Mouse (Mus musculus) gastrocnemius, adult 2 months (tissue): ENCODE results near the gene Actr1b. TPM values are rescaled to one million over a fixed set of nuclear protein-coding genes. Genes with fewer than 3 reads are reported as not detected.

Experiments used
- DNase-seq: peaks from one replicate; pipeline ENCODE4 v3.0.0; 2022
- H3K27ac ChIP-seq: fragments of 200-600 bp; 2 replicates; pipeline ENCODE4 v1.8.1; 2022; ENCODE audit warnings: mild to moderate bottlenecking
- H3K4me3 ChIP-seq: fragments of 200-600 bp; 2 replicates; pipeline ENCODE4 v1.8.1; 2022; ENCODE audit warnings: mild to moderate bottlenecking, moderate library complexity
- CTCF ChIP-seq: fragments of 200-600 bp; IDR thresholded peaks from 2 replicates; pipeline ENCODE4 v1.8.1; 2022; ENCODE audit warnings: antibody characterized with exemption, mild to moderate bottlenecking, moderate library complexity
- intact Hi-C: fragments of 180-260 bp; cut with DNase I; formaldehyde crosslinking; loops from one replicate; pipeline ENCODE4 v1.15.1; 2025
- long read RNA-seq, 2 experiments: library from polyadenylated mRNA; stranded (forward); transcript quantifications; one replicate each; pipeline ENCODE4 v2.0.0; 2021
- total RNA-seq, 2 experiments: library from RNA; stranded (reverse); gene quantifications; 2 replicates each; pipeline ENCODE4 v1.2.3; 2021

Actr1b gene
- total RNA-seq = 100 to 1,000 TPM; 120 to 155 TPM
- long read RNA-seq, experiment 1, transcript Actr1b-201 (11 exons, 3,248 nt) = major isoform, 178 of 286 reads
- long read RNA-seq, experiment 1, partial matches to known transcripts = 97 of 286 reads
- long read RNA-seq, experiment 1, other reads (novel, unspliced or antisense) = 11 of 286 reads
- long read RNA-seq, experiment 2, transcript Actr1b-201 (11 exons, 3,248 nt) = major isoform, 157 of 291 reads
- long read RNA-seq, experiment 2, partial matches to known transcripts = 122 of 291 reads
- long read RNA-seq, experiment 2, other reads (novel, unspliced or antisense) = 12 of 291 reads

GRCm38 (mm10) chr1:36714311-36714710 lies at the start of gene Actr1b:
Gene Actr1b, minus strand, starts transcription at chr1:36714422.
- Histone ChIP-seq H3K4me3 (no peak within 1 kb of the TSS), H3K27ac (no peak within 1 kb of the TSS)
- peak; percentile 0 for DNase-seq
- no peak for TF ChIP-seq CTCF
- intact Hi-C loops = no loop called here

DNA sequence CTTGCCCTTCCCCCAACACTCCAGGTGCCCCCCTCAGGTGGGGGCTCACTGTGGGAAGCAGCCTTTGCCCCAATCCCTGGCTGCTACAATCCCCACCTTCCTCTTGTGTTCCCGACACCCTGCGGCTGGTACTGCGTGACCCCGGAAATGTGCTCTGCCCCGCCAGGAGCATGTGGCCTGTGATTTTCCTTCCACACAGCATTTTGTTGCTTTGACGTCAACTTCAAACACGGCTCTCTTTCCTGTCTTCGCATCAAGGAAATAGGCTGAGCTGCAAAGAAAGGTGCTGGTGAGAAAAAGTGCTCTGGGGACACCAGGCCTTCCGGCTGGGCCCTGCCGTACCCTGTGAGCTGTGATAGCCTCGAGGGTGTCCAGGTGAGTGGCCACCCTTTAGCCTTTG lies 47.3 kb upstream of the Actr1b start, which contains the start of gene Zap70:
Zap70 (plus strand) TSS at position 231 of the 400 bp plus-strand sequence.
- intact Hi-C loops = no loop called here
- DNase-seq = no peak
- Histone ChIP-seq H3K4me3 (no peak within 1 kb of the TSS), H3K27ac (no peak within 1 kb of the TSS)
- no peak for TF ChIP-seq CTCF

DNA sequence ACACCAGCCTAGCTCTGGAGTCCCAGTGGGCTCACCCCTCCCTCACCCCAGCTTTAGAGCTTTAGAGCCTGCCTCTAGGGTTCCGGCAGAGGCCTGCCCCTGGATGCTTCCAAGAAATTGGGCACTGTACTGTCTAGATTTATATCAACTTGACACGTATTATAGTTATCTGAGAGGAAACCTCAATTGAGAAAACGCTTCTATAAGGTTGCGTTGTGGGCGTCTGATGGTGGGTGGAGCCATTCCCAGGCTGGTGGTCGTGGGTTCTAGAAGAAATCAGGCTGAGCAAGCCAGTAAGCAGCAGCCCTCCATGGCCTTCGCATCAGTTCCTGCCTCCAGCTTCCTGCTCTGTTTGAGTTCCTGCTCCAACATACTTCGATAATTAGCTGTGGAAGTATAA lies 46.8 kb upstream of the Actr1b start:
- TF ChIP-seq CTCF = no peak
- H3K4me3 ChIP-seq = no peak overlapping the region
- intact Hi-C loops = no loop called here
- no peak overlapping the region for H3K27ac ChIP-seq
- no peak for DNase-seq

DNA sequence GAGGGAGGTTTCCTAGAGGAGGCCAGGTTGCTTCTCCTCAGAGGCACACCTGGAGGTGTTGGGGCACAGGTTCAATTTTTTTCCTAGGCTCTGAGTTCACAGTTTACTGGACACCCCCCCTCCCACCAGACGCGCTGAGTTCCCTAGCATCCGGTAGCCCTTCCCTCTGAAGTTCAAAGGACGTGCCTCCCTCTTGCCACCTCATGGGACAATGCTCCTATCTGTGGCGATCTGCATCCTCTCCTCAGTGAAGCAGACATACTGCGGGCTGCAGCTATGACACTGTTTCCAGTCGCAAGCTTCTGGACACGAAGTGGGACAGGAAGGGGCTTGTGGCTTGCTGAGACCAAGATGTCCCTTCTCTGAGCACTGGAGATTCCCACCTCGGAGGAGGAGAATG lies 46.2 kb upstream of the Actr1b start:
- no peak for TF ChIP-seq CTCF
- H3K27ac ChIP-seq = no peak overlapping the region
- intact Hi-C loops = no loop called here
- no peak overlapping the region for H3K4me3 ChIP-seq
- DNase-seq = no peak

DNA sequence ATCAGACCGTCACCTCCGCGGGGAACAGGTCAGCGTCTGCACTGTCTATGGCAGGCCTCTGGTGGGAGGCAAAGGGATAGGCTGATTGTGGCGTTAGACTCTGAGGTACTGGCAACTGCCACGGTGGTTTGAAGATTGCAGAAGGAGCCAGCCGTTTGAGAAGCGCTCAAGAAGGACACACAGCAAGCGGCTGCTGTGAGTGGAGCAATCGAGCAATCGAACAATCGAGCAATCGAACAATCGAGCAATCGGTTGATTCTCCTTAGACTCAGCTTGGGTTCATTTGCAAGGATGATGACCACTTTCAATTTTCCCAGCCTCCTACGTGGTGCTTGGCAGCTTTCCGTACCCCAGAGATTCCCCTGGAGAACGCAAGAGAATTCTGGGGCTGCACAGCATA lies 44.9 kb upstream of the Actr1b start:
- H3K4me3 ChIP-seq = no peak overlapping the region
- intact Hi-C loops = no loop called here
- no peak overlapping the region for H3K27ac ChIP-seq
- DNase-seq = no peak
- TF ChIP-seq CTCF = no peak

DNA sequence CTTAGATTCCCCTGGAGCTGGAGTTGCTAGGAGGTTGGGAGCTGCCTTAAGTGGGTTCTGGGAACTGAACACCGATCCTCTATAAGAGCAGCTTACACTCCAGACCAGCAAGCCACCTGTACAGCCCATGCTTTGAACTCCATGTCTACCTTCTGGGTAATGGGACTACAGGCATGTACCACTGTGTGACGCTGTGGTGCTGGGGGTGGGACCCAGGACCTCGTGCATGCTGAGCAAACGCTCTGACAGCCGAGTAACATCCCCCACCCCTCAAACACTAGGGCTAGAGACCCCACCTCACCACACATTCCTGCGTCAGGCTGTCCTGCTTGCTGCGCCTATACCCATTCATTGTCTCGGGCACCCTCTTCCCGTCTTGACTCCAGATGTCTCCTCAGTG lies 44.3 kb upstream of the Actr1b start:
- TF ChIP-seq CTCF = no peak
- no peak for DNase-seq
- Histone ChIP-seq H3K27ac (no peak overlapping the region), H3K4me3 (no peak overlapping the region)
- intact Hi-C loops = no loop called here

DNA sequence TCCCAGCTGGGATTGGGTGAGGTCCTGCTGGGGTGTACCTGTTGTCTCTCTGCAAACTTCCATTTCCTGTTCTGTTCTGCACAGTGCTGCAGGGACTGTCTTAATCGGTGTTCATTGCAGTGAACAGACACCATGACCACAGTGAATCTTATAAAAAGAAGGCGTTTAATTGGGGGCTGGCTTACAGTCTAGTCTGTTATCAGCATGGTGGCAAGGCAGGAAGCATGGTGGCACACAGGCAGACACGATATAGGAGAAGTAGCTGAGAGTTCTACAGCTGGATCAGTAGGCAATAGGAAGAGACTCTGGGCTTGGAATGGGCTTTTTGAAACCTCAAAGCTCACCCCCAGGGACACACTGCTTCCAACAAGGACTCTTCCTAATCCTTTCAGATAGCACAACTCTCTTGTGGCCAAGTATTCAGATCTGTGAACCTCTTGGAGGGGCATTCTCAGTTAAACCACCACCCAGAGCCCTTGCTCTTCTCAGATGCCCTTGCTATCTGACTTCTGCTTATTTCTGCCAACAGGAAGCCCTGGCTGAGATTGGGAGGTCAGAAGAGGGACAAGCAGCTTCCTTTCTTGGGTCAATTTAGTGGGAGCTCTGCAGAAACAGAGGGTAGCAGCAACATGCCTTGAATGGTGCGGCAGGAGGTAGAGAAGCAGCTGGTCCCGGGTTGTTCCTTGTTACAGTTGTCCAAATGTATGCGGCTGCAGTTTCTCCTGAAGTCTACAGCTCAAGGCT lies 39.9 kb upstream of the Actr1b start:
- intact Hi-C loops = no loop called here
- no peak for DNase-seq
- Histone ChIP-seq H3K4me3 (no peak overlapping the region), H3K27ac (no peak overlapping the region)
- TF ChIP-seq CTCF = no peak

DNA sequence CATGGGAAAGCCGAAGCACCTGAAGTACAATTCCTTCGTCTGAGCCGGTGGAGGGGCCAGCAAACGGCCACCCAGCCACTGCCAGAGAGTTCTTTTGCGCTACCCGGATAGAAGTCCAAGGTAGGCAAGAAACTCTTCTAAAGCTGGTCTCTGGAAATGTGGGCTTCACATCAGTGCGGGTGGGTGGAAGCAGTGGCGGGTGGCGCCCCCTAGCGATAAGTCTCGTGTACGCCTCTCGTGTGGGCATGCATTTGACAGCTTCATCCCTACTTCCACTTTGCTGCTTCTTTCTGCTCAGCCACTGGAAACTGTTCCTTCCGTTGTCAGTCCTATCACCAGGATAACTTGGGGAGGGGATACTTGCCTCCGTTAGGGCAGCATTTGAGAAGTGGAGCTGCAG lies 32.2 kb upstream of the Actr1b start:
- intact Hi-C loops = no loop called here
- peak; percentile 61 for TF ChIP-seq CTCF
- DNase-seq = peak; percentile 35
- Histone ChIP-seq H3K4me3 (no peak overlapping the region), H3K27ac (no peak overlapping the region)

DNA sequence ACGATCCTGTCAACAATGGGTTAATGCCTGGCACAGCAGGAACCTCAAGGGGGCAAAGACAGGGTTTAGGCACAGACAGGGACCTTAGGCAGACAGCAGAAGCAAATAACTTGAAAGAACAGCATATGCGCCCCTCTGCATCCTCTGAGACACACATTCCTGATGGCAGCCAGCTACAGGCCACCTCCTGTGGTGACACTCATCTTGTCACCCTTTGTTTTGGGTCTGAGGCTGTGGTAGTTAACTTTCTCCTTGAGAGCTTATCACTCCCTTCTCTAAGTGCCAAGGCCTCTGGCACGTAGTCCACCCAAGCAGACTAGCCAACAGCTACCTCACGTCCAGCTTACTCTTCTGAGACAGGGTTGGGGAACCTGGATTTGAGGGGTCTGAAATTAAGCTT lies 31.4 kb upstream of the Actr1b start:
- TF ChIP-seq CTCF = no peak
- no peak overlapping the region for H3K27ac ChIP-seq
- H3K4me3 ChIP-seq = no peak overlapping the region
- no peak for DNase-seq
- intact Hi-C loops = no loop called here

- peak; percentile 80 for TF ChIP-seq CTCF
- intact Hi-C loops = no loop called here
- H3K27ac ChIP-seq = no peak overlapping the region
- DNase-seq = peak; percentile 61
- peak overlapping the region; percentile 55 for H3K4me3 ChIP-seq
Measured at GRCm38 (mm10) chr1:36744268-36744944, 30.2 kb upstream of the Actr1b start.

GRCm38 (mm10) chr1:36743046-36743445 lies 28.8 kb upstream of the Actr1b start:
- intact Hi-C loops = no loop called here
- Histone ChIP-seq H3K4me3 (no peak overlapping the region), H3K27ac (no peak overlapping the region)
- no peak for DNase-seq
- no peak for TF ChIP-seq CTCF

DNA sequence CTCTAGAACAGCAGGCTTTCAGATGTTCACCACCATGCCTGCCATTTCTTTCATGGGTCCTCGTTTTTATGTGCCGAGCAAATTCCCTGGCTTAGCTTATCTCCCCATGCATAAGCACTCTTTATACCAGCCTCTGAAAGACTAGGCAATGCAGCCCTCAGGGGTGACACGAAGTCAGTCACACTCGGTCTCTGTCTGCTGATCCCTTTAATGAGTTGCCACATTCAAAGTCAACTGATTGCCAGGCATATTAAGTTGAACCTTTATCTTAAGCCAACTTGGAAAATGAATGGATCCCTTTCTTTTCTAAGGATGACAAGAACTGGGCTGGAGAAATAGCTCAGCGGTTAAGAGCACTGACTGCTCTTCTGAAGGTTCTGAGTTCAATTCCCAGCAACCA lies 25.0 kb upstream of the Actr1b start:
- TF ChIP-seq CTCF = no peak
- Histone ChIP-seq H3K27ac (no peak overlapping the region), H3K4me3 (no peak overlapping the region)
- intact Hi-C loops = loop anchor here (5.0 kb wide), 1 partner anchor 513 kb away; no protein-coding TSS in a partner anchor
- no peak for DNase-seq

- H3K4me3 ChIP-seq = no peak overlapping the region
- intact Hi-C loops = loop anchor here (5.0 kb wide), 1 partner anchor 515 kb away; no protein-coding TSS in a partner anchor
- peak overlapping the region; percentile 20; the same call in 1 of the 2 replicates for H3K27ac ChIP-seq
- peak; percentile 87 for DNase-seq
- peak; percentile 87 for TF ChIP-seq CTCF
Measured at GRCm38 (mm10) chr1:36737300-36737699, 23.1 kb upstream of the Actr1b start.
